Mouse (Mus musculus): Measurements from ENCODE around the gene Lmo3.

Lmo3 gene

GRCm38 (mm10) chr6:138581734-138582505 is at the start of gene Lmo3:
Gene Lmo3, minus strand, starts transcription at chr6:138581968.
- DNase-seq, result no peak

DNA sequence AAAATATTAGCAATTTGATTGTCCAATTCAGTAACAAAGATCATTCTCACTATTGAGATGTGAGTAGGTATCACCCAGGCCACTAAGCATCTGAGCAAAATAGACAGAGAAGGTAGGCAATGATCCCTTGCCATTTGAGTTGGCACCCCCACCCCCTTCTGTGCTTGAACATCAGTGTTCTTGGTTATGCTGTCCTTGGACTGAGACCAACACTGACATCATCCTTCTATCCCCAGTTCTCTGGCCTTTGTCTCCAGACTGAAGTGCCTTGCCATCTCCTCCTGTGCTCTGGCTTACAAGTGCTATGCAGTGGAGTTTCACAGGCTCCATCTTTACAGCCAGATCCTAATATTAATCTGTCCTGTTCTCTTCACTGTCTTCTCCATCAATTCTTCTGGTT is 39.0 kb upstream of the Lmo3 start:
- no peak for DNase-seq

DNA sequence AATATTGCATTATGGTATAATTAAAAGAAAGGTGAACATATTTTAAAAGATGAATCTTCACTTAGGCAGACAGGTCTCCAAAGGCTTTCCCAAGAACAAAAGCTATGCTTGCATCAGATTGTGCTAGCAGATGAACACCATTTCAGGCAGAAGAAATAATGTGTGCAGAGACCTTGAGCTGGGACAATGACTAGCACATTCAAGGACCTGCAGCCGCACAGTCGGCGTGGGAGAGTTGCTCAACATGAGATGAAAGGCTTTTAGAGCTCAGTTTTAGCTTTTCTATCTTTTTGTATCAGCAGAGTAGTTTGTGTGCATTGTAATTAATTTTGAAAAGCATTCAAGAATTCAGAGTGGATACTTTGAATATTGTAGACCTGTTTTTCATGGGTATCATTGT is 36.6 kb upstream of the Lmo3 start:
- DNase-seq, result no peak

GRCm38 (mm10) chr6:138597016-138597415 is 15.2 kb upstream of the Lmo3 start:
- DNase-seq, result no peak

GRCm38 (mm10) chr6:138595991-138596698 is 14.4 kb upstream of the Lmo3 start:
- no peak for DNase-seq

GRCm38 (mm10) chr6:138583314-138583713 is 1.5 kb upstream of the Lmo3 start:
- DNase-seq, result no peak

- DNase-seq, result no peak
These were observed 785 bp upstream of the Lmo3 start for GRCm38 (mm10) chr6:138582506-138583000.

GRCm38 (mm10) chr6:138580491-138581076 is 1.2 kb downstream of the Lmo3 start:
- DNase-seq, result no peak

DNA sequence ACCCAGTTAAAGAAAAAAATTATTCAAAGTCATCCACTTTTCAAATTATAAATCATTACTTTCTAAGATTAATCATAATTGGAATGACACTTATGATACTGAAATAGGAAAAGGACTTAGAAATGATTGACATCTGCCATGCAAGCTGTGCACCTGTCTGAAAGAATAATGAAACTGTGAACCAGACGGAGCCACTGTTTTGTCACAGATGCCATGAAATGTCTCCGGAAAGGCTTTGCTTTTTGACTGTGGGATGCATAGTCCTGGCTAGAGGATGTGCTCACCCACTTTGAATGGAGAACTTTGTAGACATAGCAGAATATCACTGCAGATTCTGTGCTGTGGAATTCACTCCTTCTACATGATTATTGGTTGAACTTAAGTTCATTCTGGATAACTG is 18.4 kb downstream of the Lmo3 start:
- DNase-seq, result no peak

- DNase-seq, result peak; percentile 3
These were observed 29.6 kb downstream of the Lmo3 start for GRCm38 (mm10) chr6:138552144-138552543.

DNA sequence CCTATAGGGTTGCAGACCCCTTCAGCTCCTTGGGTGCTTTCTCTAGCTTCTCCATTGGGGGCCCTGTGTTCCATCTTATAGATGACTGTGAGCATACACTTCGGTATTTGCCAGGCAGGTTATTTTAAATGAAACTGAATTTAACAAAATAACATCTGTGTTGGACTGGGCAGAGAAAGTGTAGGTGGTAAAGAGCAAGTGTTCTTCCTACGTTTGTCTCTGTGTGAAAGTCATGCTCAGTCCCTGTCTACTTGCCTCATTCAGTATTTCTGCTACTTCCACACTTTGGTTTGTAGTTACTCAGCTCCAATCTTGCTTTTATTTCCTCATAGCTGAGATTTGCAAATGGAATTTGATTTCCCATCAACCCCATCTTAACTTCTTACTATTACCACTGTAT is 46.9 kb downstream of the Lmo3 start:
- DNase-seq, result no peak

DNA sequence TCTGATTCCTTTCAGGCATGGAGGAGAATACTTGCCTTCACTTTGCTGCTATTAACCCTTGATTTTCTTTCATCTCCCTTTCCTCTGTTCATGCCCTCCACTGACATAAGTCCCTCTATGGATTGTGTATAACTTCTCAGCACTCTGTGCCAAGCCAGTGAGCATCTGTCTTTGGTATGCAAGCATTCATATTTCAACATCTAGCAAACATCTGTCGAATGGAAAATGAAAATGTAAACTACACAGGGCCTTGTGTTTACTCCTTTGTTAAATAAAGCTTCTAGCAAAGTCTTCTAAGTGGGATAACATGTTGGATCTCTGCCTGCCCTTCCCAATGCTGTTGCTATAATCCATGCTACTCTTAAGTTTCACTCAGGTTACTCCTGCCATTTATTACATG is 75.1 kb downstream of the Lmo3 start:
- DNase-seq, result no peak

DNA sequence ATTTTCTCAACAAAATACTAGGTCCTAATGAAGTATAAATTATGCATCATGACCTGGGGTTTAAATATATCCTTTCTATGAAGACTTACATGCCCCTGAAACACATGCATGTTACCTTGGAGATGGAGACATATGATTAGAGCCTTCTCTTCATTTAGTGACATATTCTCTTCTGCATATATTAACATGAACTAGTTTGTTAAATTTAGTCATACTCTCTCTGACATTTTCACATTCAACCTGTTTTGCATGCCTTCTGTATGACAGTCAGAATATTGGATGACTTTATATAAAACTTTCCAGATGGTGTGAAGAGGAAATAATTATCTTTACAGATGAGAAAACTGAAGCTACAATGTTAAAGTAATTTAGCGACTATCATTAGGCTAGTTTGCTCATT is 77.8 kb downstream of the Lmo3 start:
- DNase-seq, result no peak

GRCm38 (mm10) chr6:138482834-138483233 is 98.9 kb downstream of the Lmo3 start:
- DNase-seq, result no peak

GRCm38 (mm10) chr6:138477611-138478010 is 104.2 kb downstream of the Lmo3 start:
- DNase-seq, result peak; percentile 62

- DNase-seq, result no peak
These were observed 112.6 kb downstream of the Lmo3 start for GRCm38 (mm10) chr6:138469204-138469603.

DNA sequence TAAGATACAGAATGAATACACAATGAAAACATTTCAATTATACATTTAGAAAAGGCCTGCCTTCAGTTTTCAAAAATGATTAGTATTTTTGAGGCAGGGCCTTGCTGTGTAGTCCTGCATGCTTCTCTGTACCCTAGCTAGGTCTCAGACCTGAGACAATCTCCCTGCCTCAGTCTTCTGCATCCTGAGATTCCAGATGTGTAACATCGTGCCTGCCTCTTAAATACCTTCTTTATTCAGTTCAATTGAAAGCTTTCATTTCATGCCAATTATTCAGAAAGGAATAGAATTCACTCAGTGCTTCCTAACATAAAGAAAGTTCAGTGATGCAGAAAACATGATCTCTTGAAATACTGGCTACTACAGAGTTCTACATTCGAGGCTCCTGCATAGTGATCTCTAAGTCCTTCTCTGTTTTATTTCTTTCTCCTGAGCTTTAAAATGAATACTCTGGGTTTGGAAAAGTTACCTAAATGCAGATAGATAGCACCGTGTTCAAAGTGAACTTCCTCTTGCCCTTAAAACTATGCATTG is 137.2 kb downstream of the Lmo3 start:
- no peak for DNase-seq

- DNase-seq, result no peak
These were observed 144.4 kb downstream of the Lmo3 start for GRCm38 (mm10) chr6:138437351-138437750.

GRCm38 (mm10) chr6:138436813-138437212 is 145.0 kb downstream of the Lmo3 start:
- no peak for DNase-seq

- DNase-seq, result no peak
These were observed 154.4 kb downstream of the Lmo3 start for GRCm38 (mm10) chr6:138427394-138427793.

- no peak for DNase-seq
These were observed 154.9 kb downstream of the Lmo3 start for GRCm38 (mm10) chr6:138426894-138427293.

DNA sequence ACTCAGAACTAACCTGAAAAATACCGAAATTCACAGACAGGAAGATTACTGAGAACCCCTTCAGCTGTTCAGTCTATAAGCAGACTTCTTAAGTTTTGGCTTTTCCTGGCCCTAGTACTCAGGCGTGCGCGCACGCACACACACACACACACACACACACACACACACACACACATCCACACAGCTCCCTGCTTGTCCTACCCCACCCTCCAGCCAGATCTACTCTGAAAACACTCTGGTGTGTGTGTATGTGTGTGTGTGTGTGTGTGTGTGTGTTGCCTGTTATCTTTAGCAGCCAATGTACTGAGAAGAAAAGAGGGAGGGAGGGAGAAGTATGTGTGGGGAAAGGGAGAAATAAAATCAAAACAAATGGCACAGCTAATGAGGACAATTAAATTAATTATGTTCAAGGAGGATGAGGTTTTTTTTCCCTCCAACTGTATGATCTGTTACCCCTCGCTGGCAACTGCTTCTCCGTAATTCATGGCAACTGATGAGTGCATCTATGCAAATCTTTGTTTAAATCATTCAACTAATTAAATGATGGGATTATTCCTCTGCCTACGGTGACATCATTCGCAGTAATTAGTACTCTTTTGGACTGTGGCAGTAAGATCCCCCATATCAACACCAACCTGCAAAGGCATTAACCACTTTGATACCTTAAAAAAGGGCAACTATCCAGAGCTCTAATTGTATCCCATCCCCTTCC is 157.1 kb downstream of the Lmo3 start:
- no peak for DNase-seq

All from lung, postnatal 14 days (tissue).